Mouse (Mus musculus) Muller cell, postnatal 12 days (primary cell): ENCODE measurements around the gene Tcerg1l.

Source experiments
- DNase-seq: peaks from one replicate; pipeline ENCODE4 v3.0.0-alpha.2; 2015; ENCODE audit errors: inconsistent ontology term

Gene Tcerg1l

GRCm38 (mm10) chr7:138397485-138398181 is at the start of gene Tcerg1l:
Tcerg1l (minus strand) TSS chr7:138397730.
- peak; percentile 14 for DNase-seq

- no peak for DNase-seq
Measured at GRCm38 (mm10) chr7:138442096-138442495, 44.6 kb upstream of the Tcerg1l start.

- no peak for DNase-seq
Measured at GRCm38 (mm10) chr7:138432541-138432940, 35.0 kb upstream of the Tcerg1l start.

GRCm38 (mm10) chr7:138431456-138431855 is 33.9 kb upstream of the Tcerg1l start:
- DNase-seq: peak; percentile 22

- DNase-seq: no peak
Measured at GRCm38 (mm10) chr7:138429916-138430315, 32.4 kb upstream of the Tcerg1l start.

GRCm38 (mm10) chr7:138428826-138429225 is 31.3 kb upstream of the Tcerg1l start:
- DNase-seq: peak; percentile 11

- no peak for DNase-seq
Measured at GRCm38 (mm10) chr7:138427441-138427840, 29.9 kb upstream of the Tcerg1l start.

- DNase-seq: no peak
Measured at GRCm38 (mm10) chr7:138413496-138413895, 16.0 kb upstream of the Tcerg1l start.

- no peak for DNase-seq
Measured at GRCm38 (mm10) chr7:138401641-138402040, 4.1 kb upstream of the Tcerg1l start.

GRCm38 (mm10) chr7:138400506-138401272 is 3.2 kb upstream of the Tcerg1l start:
- no peak for DNase-seq

GRCm38 (mm10) chr7:138398182-138398793 is 758 bp upstream of the Tcerg1l start:
- peak; percentile 63 for DNase-seq

GRCm38 (mm10) chr7:138396863-138397484 is 556 bp downstream of the Tcerg1l start:
- DNase-seq: peak; percentile 65

GRCm38 (mm10) chr7:138396109-138396862 is 1.2 kb downstream of the Tcerg1l start:
- DNase-seq: no peak

GRCm38 (mm10) chr7:138389941-138390340 is 7.6 kb downstream of the Tcerg1l start:
- no peak for DNase-seq

- DNase-seq: no peak
Measured at GRCm38 (mm10) chr7:138389071-138389470, 8.5 kb downstream of the Tcerg1l start.

GRCm38 (mm10) chr7:138379221-138379620 is 18.3 kb downstream of the Tcerg1l start:
- DNase-seq: no peak

- no peak for DNase-seq
Measured at GRCm38 (mm10) chr7:138378546-138378945, 19.0 kb downstream of the Tcerg1l start.

- DNase-seq: no peak
Measured at GRCm38 (mm10) chr7:138375573-138375972, 22.0 kb downstream of the Tcerg1l start.

- no peak for DNase-seq
Measured at GRCm38 (mm10) chr7:138374376-138374775, 23.2 kb downstream of the Tcerg1l start.

- DNase-seq: no peak
Measured at GRCm38 (mm10) chr7:138373530-138373929, 24.0 kb downstream of the Tcerg1l start.

- DNase-seq: no peak
Measured at GRCm38 (mm10) chr7:138367570-138367969, 30.0 kb downstream of the Tcerg1l start.
